Mouse (Mus musculus) C2C12 (cell line): Measurements from ENCODE around the gene Fam193b.

ENCODE experiments used
- CEBPB ChIP-seq: IDR thresholded peaks from one replicate; pipeline ENCODE4 v1.6.1; 2011; ENCODE audit warnings: low read depth, mild to moderate bottlenecking, control low read depth, moderate library complexity
- CTCF ChIP-seq: IDR thresholded peaks from one replicate; pipeline ENCODE4 v1.5.1; 2011; ENCODE audit not compliant: control insufficient read depth, insufficient read depth, insufficient read length
- FOSL1 ChIP-seq: IDR thresholded peaks from one replicate; pipeline ENCODE4 v1.8.0; 2011; ENCODE audit warnings: mild to moderate bottlenecking, low read length; ENCODE audit not compliant: poor library complexity, insufficient read depth, severe bottlenecking
- MAX ChIP-seq: IDR thresholded peaks from one replicate; pipeline ENCODE4 v1.6.1; 2011; ENCODE audit warnings: mild to moderate bottlenecking, control low read depth
- MYOD1 ChIP-seq: IDR thresholded peaks from one replicate; pipeline ENCODE4 v1.6.1; 2011; ENCODE audit warnings: low read depth; ENCODE audit not compliant: control insufficient read depth, insufficient read length
- MYOG ChIP-seq: IDR thresholded peaks from one replicate; pipeline ENCODE4 v1.6.1; 2011; ENCODE audit not compliant: control insufficient read depth, insufficient read length; ENCODE audit errors: extremely low read depth
- USF1 ChIP-seq: IDR thresholded peaks from one replicate; pipeline ENCODE4 v1.6.1; 2011; ENCODE audit warnings: low read depth, mild to moderate bottlenecking, control low read depth, moderate library complexity

- no peak for TF ChIP-seq CTCF
- TF ChIP-seq CEBPB, result no peak
- TF ChIP-seq MAX, result no peak
- no peak for TF ChIP-seq USF1
- TF ChIP-seq MYOG, result no peak
- no peak for TF ChIP-seq FOSL1
- TF ChIP-seq MYOD1, result no peak
Observed at GRCm38 (mm10) chr13:55548426-55548825, 22.5 kb downstream of the Fam193b start.
